Mouse (Mus musculus) CH12.LX (cell line): ENCODE results near the gene Prpf31. TPM values are rescaled to one million over a fixed set of nuclear protein-coding genes. Genes with fewer than 3 reads are reported as not detected.

Experiments
- DNase-seq: peaks from one replicate; pipeline ENCODE4 v3.0.0-alpha.2; 2013; ENCODE audit errors: extremely low read depth
- H3K27ac ChIP-seq: 2 replicates; pipeline ENCODE4 v1.5.1; 2012; ENCODE audit warnings: low read depth, mild to moderate bottlenecking, control low read depth, moderate library complexity; ENCODE audit not compliant: insufficient read depth
- H3K27me3 ChIP-seq: replicated peaks from 2 replicates; pipeline ENCODE3; 2012; ENCODE audit warnings: inconsistent platforms
- H3K36me3 ChIP-seq, 2 experiments: replicated peaks in 1 of 2; 2 replicates each; pipeline versions ENCODE3 to v1.6.1; 2012; ENCODE audit warnings: inconsistent platforms in 1 of 2, low read length in 1 of 2, mild to moderate bottlenecking in 1 of 2, mixed read lengths in 1 of 2, moderate library complexity in 1 of 2; ENCODE audit not compliant: control insufficient read depth in 1 of 2, insufficient read depth in 1 of 2
- H3K4me1 ChIP-seq, 2 experiments: 2 replicates each; pipeline ENCODE4 v1.6.1; 2012; ENCODE audit warnings: inconsistent platforms in 1 of 2, moderate library complexity in 1 of 2; ENCODE audit not compliant: insufficient read depth in 2 of 2, control insufficient read depth in 1 of 2
- H3K4me2 ChIP-seq: 2 replicates; pipeline ENCODE4 v1.6.1; 2012; ENCODE audit warnings: low read depth, mild to moderate bottlenecking, control low read depth; ENCODE audit not compliant: poor library complexity, insufficient read depth, severe bottlenecking
- H3K4me3 ChIP-seq, 3 experiments: fragments of 150-350 bp in 1 of 3; sonication (generic) in 1 of 3; replicated peaks in 1 of 3; 2 replicates each; pipeline versions ENCODE3 to v1.5.1; 2011 to 2012; ENCODE audit warnings: low read depth in 2 of 3, low read length in 2 of 3, mild to moderate bottlenecking in 2 of 3, moderate library complexity in 2 of 3, control low read depth in 1 of 3, improper control_type of control experiment in 1 of 3, inconsistent platforms in 1 of 3, mixed read lengths in 1 of 3; ENCODE audit not compliant: poor library complexity in 1 of 3
- H3K79me2 ChIP-seq: replicated peaks from 2 replicates; pipeline ENCODE4 v1.6.1; 2012; ENCODE audit warnings: mild to moderate bottlenecking, moderate library complexity; ENCODE audit not compliant: control insufficient read depth, poor library complexity, insufficient read depth, severe bottlenecking; ENCODE audit errors: extremely low read depth
- H3K9ac ChIP-seq: 2 replicates; pipeline ENCODE4 v1.6.1; 2012; ENCODE audit warnings: low read depth, mild to moderate bottlenecking, control low read depth, moderate library complexity; ENCODE audit not compliant: insufficient read depth
- H3K9me3 ChIP-seq: replicated peaks from 2 replicates; pipeline ENCODE3; 2012; ENCODE audit warnings: low read length, inconsistent platforms, mixed read lengths
- E2F4 ChIP-seq: IDR thresholded peaks from 2 replicates; pipeline ENCODE4 v1.6.1; 2011; ENCODE audit warnings: low read depth, low read length, improper control_type of control experiment; ENCODE audit not compliant: insufficient replicate concordance
- JUND ChIP-seq: conservative IDR thresholded peaks from 2 replicates; pipeline ENCODE4 v1.6.1; 2011; ENCODE audit warnings: low read depth, low read length, improper control_type of control experiment
- KAT2A ChIP-seq: IDR thresholded peaks from 2 replicates; pipeline ENCODE4 v1.6.1; 2012; ENCODE audit warnings: low read length, improper control_type of control experiment, inconsistent platforms; ENCODE audit not compliant: insufficient replicate concordance
- MAFK ChIP-seq: IDR thresholded peaks from 2 replicates; pipeline ENCODE4 v1.6.1; 2011; ENCODE audit warnings: low read length, improper control_type of control experiment; ENCODE audit not compliant: insufficient replicate concordance
- POLR2AphosphoS2 ChIP-seq: IDR thresholded peaks from 2 replicates; pipeline ENCODE4 v1.6.1; 2011; ENCODE audit warnings: low read depth, low read length, improper control_type of control experiment
- RAD21 ChIP-seq: IDR thresholded peaks from 2 replicates; pipeline ENCODE4 v1.6.1; 2011; ENCODE audit warnings: low read depth, mild to moderate bottlenecking, low read length, improper control_type of control experiment, moderate library complexity
- RCOR1 ChIP-seq: conservative IDR thresholded peaks from 2 replicates; pipeline ENCODE4 v1.6.1; 2012; ENCODE audit warnings: low read depth, mild to moderate bottlenecking, inconsistent platforms, low read length, improper control_type of control experiment
- dilution Hi-C: fragments of 300-500 bp; cut with MboI; formaldehyde crosslinking; loops from 2 replicates; pipeline ENCODE4 v1.14.3; 2020; ENCODE audit warnings: low sequenced_read_pairs; ENCODE audit not compliant: extremely low pct_unique_long_range_greater_than_20kb, extremely low pct_ligation_motif_present
- in situ Hi-C: fragments of 300-500 bp; cut with MboI; formaldehyde crosslinking; loops from 3 replicates; pipeline ENCODE4 v1.14.3; 2019; ENCODE audit warnings: low sequenced_read_pairs, low pct_ligation_motif_present, low pct_unique_long_range_greater_than_20kb, mixed read lengths
- polyA plus RNA-seq: library from polyadenylated mRNA; unstranded; fragments of >175 nt; gene quantifications from 2 replicates; pipeline ENCODE4 v1.2.1, GENCODE M21; 2012; ENCODE audit warnings: low read depth; ENCODE audit not compliant: insufficient read length
- total RNA-seq, 2 experiments: library from RNA; depleted of rRNA; stranded (reverse); fragments of 300-350 nt in 1 of 2; fragments of >200 nt in 1 of 2; gene quantifications; 2 replicates each; pipeline ENCODE4 v1.2.3; 2012 to 2014

Gene Prpf31
- total and polyA plus RNA-seq, 3 experiments = 99.2 to 171 (median 117) TPM

DNA sequence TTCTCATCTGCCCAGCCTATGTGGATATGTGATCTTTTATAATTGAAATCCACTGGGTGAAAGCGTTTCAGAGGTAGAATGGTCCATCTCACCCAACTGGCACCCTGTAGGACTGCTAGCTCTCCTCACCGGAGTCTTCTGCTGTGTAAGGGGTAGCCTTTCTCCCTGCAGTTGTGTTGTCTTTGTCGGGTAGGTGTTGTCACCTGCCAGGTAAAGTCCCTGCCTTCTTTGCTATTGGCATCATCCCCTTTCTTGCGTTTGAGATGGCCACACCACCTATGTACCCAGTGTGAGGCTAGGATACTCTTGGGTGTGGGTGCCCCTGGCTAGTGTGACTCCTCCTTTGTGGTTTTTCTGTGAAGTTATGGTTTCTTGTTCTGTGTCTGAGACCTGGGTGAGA lies 16.9 kb downstream of the Prpf31 start:
- Histone ChIP-seq H3K27me3 (no peaks in the 10 kb centered on the region), H3K36me3 (peaks cover 18 to 58% of the 10 kb centered on the region in 2 experiments), H3K79me2 (peaks cover 55% of the 10 kb centered on the region), H3K9me3 (no peaks in the 10 kb centered on the region), H3K27ac (no peak overlapping the region), H3K4me2 (peak overlapping the region; percentile 96), H3K4me1 (peaks cover 13 to 41% of the 10 kb centered on the region in 2 experiments), H3K9ac (peak overlapping the region; percentile 98), H3K4me3 (peak overlapping the region; percentile 89 to 94 (median 93))
- in situ Hi-C loops (no loop called here), dilution Hi-C loops (no loop called here)
- TF ChIP-seq E2F4 (no peak), POLR2AphosphoS2 (no peak), MAFK (no peak)
- DNase-seq = no peak

DNA sequence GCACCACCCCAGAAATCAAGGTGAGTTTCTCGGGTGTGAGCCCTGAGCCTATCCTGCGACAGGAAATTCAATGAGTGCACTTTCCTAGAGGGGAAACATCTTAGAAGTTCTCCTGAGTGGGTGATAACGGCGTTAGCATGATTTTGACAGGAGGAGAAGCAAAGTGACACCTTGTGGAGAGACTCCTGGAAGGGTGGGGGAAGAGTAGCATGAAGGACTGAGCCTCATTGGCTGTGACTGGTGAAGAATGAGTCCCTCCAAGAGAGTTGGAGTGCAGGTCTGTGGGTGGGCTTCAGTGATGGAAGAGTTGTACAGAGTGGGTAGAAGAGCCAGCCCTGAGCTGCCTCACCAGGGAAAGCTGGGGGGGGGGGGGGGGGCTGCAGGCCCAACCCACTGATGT lies 27.2 kb downstream of the Prpf31 start:
- H3K9me3 ChIP-seq = no peaks in the 10 kb centered on the region
- no peaks in the 10 kb centered on the region for H3K27me3 ChIP-seq
- in situ Hi-C loops (no loop called here), dilution Hi-C loops (no loop called here)
- no peak overlapping the region for H3K4me2 ChIP-seq
- no peak overlapping the region for H3K27ac ChIP-seq
- H3K4me3 ChIP-seq = no peak overlapping the region
- TF ChIP-seq RCOR1 (no peak), JUND (no peak), RAD21 (no peak)
- no peaks in the 10 kb centered on the region for H3K4me1 ChIP-seq
- DNase-seq = no peak
- H3K9ac ChIP-seq = no peak overlapping the region
- no peaks in the 10 kb centered on the region for H3K79me2 ChIP-seq
- peaks cover 94 to 99% of the 10 kb centered on the region in 2 experiments for H3K36me3 ChIP-seq

DNA sequence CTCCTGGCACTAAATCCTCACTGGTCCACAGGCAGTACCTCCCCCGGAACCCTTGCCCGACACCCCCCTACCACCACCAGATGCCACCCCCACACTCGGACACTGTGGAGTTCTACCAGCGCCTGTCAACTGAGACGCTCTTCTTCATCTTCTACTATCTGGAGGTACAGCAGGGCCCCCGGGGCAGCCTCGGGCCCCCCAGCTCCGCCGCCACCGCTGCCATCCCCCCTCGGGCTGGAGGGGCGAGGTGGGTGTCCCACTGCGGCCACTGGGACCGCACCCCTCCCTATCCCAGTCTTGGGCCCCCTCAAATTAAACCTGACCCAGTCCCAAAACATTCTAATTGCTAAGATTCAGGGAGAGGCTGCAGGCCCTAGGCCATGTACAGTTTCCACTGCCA lies 28.8 kb downstream of the Prpf31 start:
- H3K36me3 ChIP-seq = peaks cover 84 to 99% of the 10 kb centered on the region in 2 experiments
- dilution Hi-C loops (no loop called here), in situ Hi-C loops (no loop called here)
- H3K27ac ChIP-seq = no peak overlapping the region
- H3K4me1 ChIP-seq = peaks cover 0 to 5% of the 10 kb centered on the region in 2 experiments; a peak in 2 of 4 replicates
- H3K9ac ChIP-seq = no peak overlapping the region
- no peaks in the 10 kb centered on the region for H3K27me3 ChIP-seq
- TF ChIP-seq KAT2A = no peak
- H3K4me2 ChIP-seq = no peak overlapping the region
- H3K4me3 ChIP-seq = no peak overlapping the region
- no peaks in the 10 kb centered on the region for H3K79me2 ChIP-seq
- H3K9me3 ChIP-seq = no peaks in the 10 kb centered on the region
- no peak for DNase-seq
